Mouse (Mus musculus): ENCODE results near the gene Ints14. TPM values are rescaled to one million over a fixed set of nuclear protein-coding genes. Genes with fewer than 3 reads are reported as not detected.
A peak's percentile ranks its signal among the peaks of the same experiment; 100 is the strongest.
"Not testable (repeated sequence)": the region's sequence is repeated elsewhere in the genome, so short reads cannot be mapped to it uniquely, and the experiment has no call there.

Ints14 gene
- polyA plus RNA-seq, 1 experiment from 2014 or later, result 78.5 TPM

DNA sequence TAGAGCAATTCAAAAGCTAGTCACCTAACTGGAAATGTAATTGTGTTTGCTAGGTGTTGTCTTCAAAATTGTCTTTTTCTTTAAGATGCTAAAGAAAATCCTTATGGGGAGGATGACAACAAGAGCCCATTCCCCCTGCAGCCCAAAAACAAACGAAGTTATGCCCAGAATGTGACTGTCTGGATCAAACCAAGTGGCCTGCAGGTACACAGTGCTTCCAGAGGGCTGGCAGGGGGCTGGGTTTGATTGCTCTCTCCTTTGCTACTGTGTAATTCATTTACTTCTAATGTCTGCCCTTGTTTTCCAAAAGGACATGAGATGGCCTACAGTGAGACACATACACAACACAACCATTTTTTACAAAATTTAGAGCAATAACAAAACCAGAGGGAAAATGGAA is 21.2 kb downstream of the Ints14 start:
- H3K27ac ChIP-seq (ENCODE audit: low read depth, low read length), result no peak overlapping the region
- peak; percentile 74 for DNase-seq (ENCODE audit: low spot score, missing footprints)
- peaks cover 43% of the 10 kb centered on the region for H3K36me3 ChIP-seq (ENCODE audit: control insufficient read depth, insufficient read depth, low read length)
- no peak overlapping the region for H3K9ac ChIP-seq (ENCODE audit: low read length)
- H3K9me3 ChIP-seq (ENCODE audit: control insufficient read depth, low read length), result no peaks in the 10 kb centered on the region
- H3K4me2 ChIP-seq, result no peak overlapping the region
- ATAC-seq (ENCODE audit: low FRiP score), result no peak
- no peaks in the 10 kb centered on the region for H3K4me1 ChIP-seq (ENCODE audit: control insufficient read depth, insufficient read depth, low read length)
- H3K27me3 ChIP-seq (ENCODE audit: control insufficient read depth, insufficient read depth, low read length), result no peaks in the 10 kb centered on the region
- 73% methylated on average over 1 of the region's 1 CpGs for WGBS
- H3K4me3 ChIP-seq (ENCODE audit: low read depth, low read length), result no peak overlapping the region

- Histone ChIP-seq H3K4me1 (ENCODE audit: control insufficient read depth, insufficient read depth, low read length) (no peaks in the 10 kb centered on the region), H3K36me3 (ENCODE audit: control insufficient read depth, insufficient read depth, low read length) (peaks cover 26% of the 10 kb centered on the region), H3K9ac (ENCODE audit: low read length) (no peak overlapping the region), H3K27ac (ENCODE audit: low read depth, low read length) (no peak overlapping the region), H3K27me3 (ENCODE audit: control insufficient read depth, insufficient read depth, low read length) (no peaks in the 10 kb centered on the region), H3K4me3 (ENCODE audit: low read depth, low read length) (no peak overlapping the region), H3K9me3 (ENCODE audit: control insufficient read depth, low read length) (no peaks in the 10 kb centered on the region), H3K4me2 (no peak overlapping the region)
- 77% methylated on average over 8 of the region's 8 CpGs for WGBS
- ATAC-seq (ENCODE audit: low FRiP score), result no peak
- DNase-seq (ENCODE audit: low spot score, missing footprints), result peak; percentile 84
Observed at GRCm38 (mm10) chr9:64985037-64985794, 24.5 kb downstream of the Ints14 start.

- ATAC-seq (ENCODE audit: low FRiP score) (no peak), DNase-seq (ENCODE audit: low spot score, missing footprints) (peak; percentile 81)
- no peaks in the 10 kb centered on the region for H3K9me3 ChIP-seq (ENCODE audit: control insufficient read depth, low read length)
- H3K4me3 ChIP-seq (ENCODE audit: low read depth, low read length), result no peak overlapping the region
- H3K36me3 ChIP-seq (ENCODE audit: control insufficient read depth, insufficient read depth, low read length), result peaks cover 30% of the 10 kb centered on the region
- no peaks in the 10 kb centered on the region for H3K4me1 ChIP-seq (ENCODE audit: control insufficient read depth, insufficient read depth, low read length)
- 87% methylated on average over 9 of the region's 9 CpGs for WGBS
- no peak overlapping the region for H3K9ac ChIP-seq (ENCODE audit: low read length)
- H3K27me3 ChIP-seq (ENCODE audit: control insufficient read depth, insufficient read depth, low read length), result no peaks in the 10 kb centered on the region
- no peak overlapping the region for H3K4me2 ChIP-seq
- H3K27ac ChIP-seq (ENCODE audit: low read depth, low read length), result no peak overlapping the region
Observed at GRCm38 (mm10) chr9:64985807-64986206, 25.1 kb downstream of the Ints14 start.

- ATAC-seq (ENCODE audit: low FRiP score), result no peak
Observed at GRCm38 (mm10) chr9:64987651-64988050, 26.9 kb downstream of the Ints14 start.

GRCm38 (mm10) chr9:64988443-64988842 is 27.7 kb downstream of the Ints14 start:
- H3K4me3 ChIP-seq (ENCODE audit: low read depth, low read length), result no peak overlapping the region
- H3K4me2 ChIP-seq, result no peak overlapping the region
- H3K9ac ChIP-seq (ENCODE audit: low read length), result no peak overlapping the region
- no peaks in the 10 kb centered on the region for H3K4me1 ChIP-seq (ENCODE audit: control insufficient read depth, insufficient read depth, low read length)
- ATAC-seq (ENCODE audit: low FRiP score) (no peak), DNase-seq (ENCODE audit: low spot score, missing footprints) (no peak)
- 92% methylated on average over 6 of the region's 6 CpGs for WGBS
- peaks cover 28% of the 10 kb centered on the region for H3K36me3 ChIP-seq (ENCODE audit: control insufficient read depth, insufficient read depth, low read length)
- no peak overlapping the region for H3K27ac ChIP-seq (ENCODE audit: low read depth, low read length)
- H3K27me3 ChIP-seq (ENCODE audit: control insufficient read depth, insufficient read depth, low read length), result no peaks in the 10 kb centered on the region
- H3K9me3 ChIP-seq (ENCODE audit: control insufficient read depth, low read length), result no peaks in the 10 kb centered on the region

More at GRCm38 (mm10) chr9:64987651-64988050, 26.9 kb downstream of the Ints14 start:
- Histone ChIP-seq H3K4me2 (no peak overlapping the region), H3K9me3 (ENCODE audit: control insufficient read depth, low read length) (no peaks in the 10 kb centered on the region), H3K4me3 (ENCODE audit: low read depth, low read length) (no peak overlapping the region), H3K27me3 (ENCODE audit: control insufficient read depth, insufficient read depth, low read length) (no peaks in the 10 kb centered on the region), H3K36me3 (ENCODE audit: control insufficient read depth, insufficient read depth, low read length) (peaks cover 29% of the 10 kb centered on the region), H3K27ac (ENCODE audit: low read depth, low read length) (no peak overlapping the region), H3K9ac (ENCODE audit: low read length) (no peak overlapping the region), H3K4me1 (ENCODE audit: control insufficient read depth, insufficient read depth, low read length) (no peaks in the 10 kb centered on the region)
- 86% methylated on average over 2 of the region's 2 CpGs for WGBS
- peak; percentile 72 for DNase-seq (ENCODE audit: low spot score, missing footprints)

- H3K4me2 ChIP-seq, result no peak overlapping the region
- H3K27me3 ChIP-seq (ENCODE audit: control insufficient read depth, insufficient read depth, low read length), result no peaks in the 10 kb centered on the region
- H3K9ac ChIP-seq (ENCODE audit: low read length), result no peak overlapping the region
- DNase-seq (ENCODE audit: low spot score, missing footprints), result no peak
- no peaks in the 10 kb centered on the region for H3K9me3 ChIP-seq (ENCODE audit: control insufficient read depth, low read length)
- 90% methylated on average over 7 of the region's 7 CpGs for WGBS
- no peak for ATAC-seq (ENCODE audit: low FRiP score)
- H3K27ac ChIP-seq (ENCODE audit: low read depth, low read length), result no peak overlapping the region
- H3K4me3 ChIP-seq (ENCODE audit: low read depth, low read length), result no peak overlapping the region
- H3K36me3 ChIP-seq (ENCODE audit: control insufficient read depth, insufficient read depth, low read length), result peaks cover 25% of the 10 kb centered on the region
- H3K4me1 ChIP-seq (ENCODE audit: control insufficient read depth, insufficient read depth, low read length), result no peaks in the 10 kb centered on the region
Observed at GRCm38 (mm10) chr9:64990291-64990690, 29.6 kb downstream of the Ints14 start.

GRCm38 (mm10) chr9:64995464-64995863 is 34.8 kb downstream of the Ints14 start:
- H3K27ac ChIP-seq (ENCODE audit: low read depth, low read length); H3K4me3 ChIP-seq (ENCODE audit: low read depth, low read length); ATAC-seq (ENCODE audit: low FRiP score); H3K9me3 ChIP-seq (ENCODE audit: control insufficient read depth, low read length); DNase-seq (ENCODE audit: low spot score, missing footprints); H3K9ac ChIP-seq (ENCODE audit: low read length); H3K4me1 ChIP-seq (ENCODE audit: control insufficient read depth, insufficient read depth, low read length); H3K4me2 ChIP-seq; H3K27me3 ChIP-seq (ENCODE audit: control insufficient read depth, insufficient read depth, low read length): not testable (repeated sequence)
- peaks cover 15% of the 10 kb centered on the region for H3K36me3 ChIP-seq (ENCODE audit: control insufficient read depth, insufficient read depth, low read length)
- 91% methylated on average over 1 of the region's 1 CpGs for WGBS

- H3K9me3 ChIP-seq (ENCODE audit: control insufficient read depth, low read length), result no peaks in the 10 kb centered on the region
- H3K4me3 ChIP-seq (ENCODE audit: low read depth, low read length), result no peak overlapping the region
- no peaks in the 10 kb centered on the region for H3K4me1 ChIP-seq (ENCODE audit: control insufficient read depth, insufficient read depth, low read length)
- 62% methylated on average over 4 of the region's 4 CpGs for WGBS
- no peak for ATAC-seq (ENCODE audit: low FRiP score)
- no peak overlapping the region for H3K9ac ChIP-seq (ENCODE audit: low read length)
- DNase-seq (ENCODE audit: low spot score, missing footprints), result no peak
- H3K36me3 ChIP-seq (ENCODE audit: control insufficient read depth, insufficient read depth, low read length), result peaks cover 28% of the 10 kb centered on the region
- no peaks in the 10 kb centered on the region for H3K27me3 ChIP-seq (ENCODE audit: control insufficient read depth, insufficient read depth, low read length)
- H3K4me2 ChIP-seq, result no peak overlapping the region
- no peak overlapping the region for H3K27ac ChIP-seq (ENCODE audit: low read depth, low read length)
Observed at GRCm38 (mm10) chr9:65001481-65001880, 40.8 kb downstream of the Ints14 start.

DNA sequence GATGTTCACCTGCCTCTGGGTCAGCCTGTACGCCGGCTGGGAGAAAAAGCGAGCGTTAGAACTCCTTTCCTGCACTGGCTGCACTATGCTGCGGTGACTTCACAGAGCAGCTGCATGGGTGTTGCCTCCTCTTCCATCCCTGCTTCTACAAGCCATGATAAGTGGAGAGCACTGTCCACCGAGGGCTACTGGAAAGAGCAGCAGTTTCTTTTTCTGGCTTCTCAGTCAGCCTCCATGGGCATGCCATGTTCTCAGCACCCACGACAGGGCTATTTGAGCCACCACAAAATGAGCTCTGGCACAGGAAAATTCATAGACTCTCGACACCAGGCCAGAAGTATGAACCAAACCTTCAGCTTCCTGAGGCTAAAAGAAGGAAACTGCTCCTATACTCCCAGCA is 45.0 kb downstream of the Ints14 start:
- H3K27me3 ChIP-seq (ENCODE audit: control insufficient read depth, insufficient read depth, low read length), result no peaks in the 10 kb centered on the region
- ATAC-seq (ENCODE audit: low FRiP score), result no peak
- no peak overlapping the region for H3K9ac ChIP-seq (ENCODE audit: low read length)
- no peak for DNase-seq (ENCODE audit: low spot score, missing footprints)
- H3K4me1 ChIP-seq (ENCODE audit: control insufficient read depth, insufficient read depth, low read length), result no peaks in the 10 kb centered on the region
- no peaks in the 10 kb centered on the region for H3K9me3 ChIP-seq (ENCODE audit: control insufficient read depth, low read length)
- no peak overlapping the region for H3K4me2 ChIP-seq
- H3K27ac ChIP-seq (ENCODE audit: low read depth, low read length), result no peak overlapping the region
- no peak overlapping the region for H3K4me3 ChIP-seq (ENCODE audit: low read depth, low read length)
- WGBS, result 95% methylated on average over 8 of the region's 8 CpGs
- H3K36me3 ChIP-seq (ENCODE audit: control insufficient read depth, insufficient read depth, low read length), result peaks cover 25% of the 10 kb centered on the region
